Mouse (Mus musculus) stomach, embryonic 15.5 days (tissue): ENCODE data around the gene Ccdc96. TPM values are rescaled to one million over a fixed set of nuclear protein-coding genes. Genes with fewer than 3 reads are reported as not detected.
A peak's percentile ranks its signal among the peaks of the same experiment; 100 is the strongest.

ENCODE experiments used
- ATAC-seq: fragments of 200-750 bp; cut with Nextera tagmentation; 2 replicates; pipeline ENCODE4 v1.8.0; 2017; ENCODE audit warnings: low read depth, moderate number of reproducible peaks, moderate TSS enrichment; ENCODE audit not compliant: insufficient read depth, low FRiP score
- H3K27ac ChIP-seq: fragments of 300-500 bp; sonication (generic); 2 replicates; pipeline ENCODE4 v1.5.1; 2015; ENCODE audit warnings: mild to moderate bottlenecking, inconsistent platforms
- H3K27me3 ChIP-seq: fragments of 300-500 bp; sonication (generic); replicated peaks from 2 replicates; pipeline ENCODE4 v1.6.1; 2015; ENCODE audit warnings: inconsistent platforms
- H3K36me3 ChIP-seq: fragments of 300-500 bp; sonication (generic); 2 replicates; pipeline ENCODE4 v1.6.1; 2015; ENCODE audit warnings: inconsistent platforms
- H3K4me1 ChIP-seq: fragments of 300-500 bp; sonication (generic); 2 replicates; pipeline ENCODE4 v1.6.1; 2015; ENCODE audit warnings: inconsistent platforms
- H3K4me2 ChIP-seq: fragments of 300-500 bp; sonication (generic); 2 replicates; pipeline ENCODE4 v1.6.1; 2015; ENCODE audit warnings: mild to moderate bottlenecking, inconsistent platforms
- H3K4me3 ChIP-seq: fragments of 300-500 bp; sonication (generic); replicated peaks from 2 replicates; pipeline ENCODE4 v1.5.1; 2015; ENCODE audit warnings: inconsistent platforms
- H3K9ac ChIP-seq: fragments of 300-500 bp; sonication (generic); 2 replicates; pipeline ENCODE4 v1.6.1; 2015; ENCODE audit warnings: inconsistent platforms
- H3K9me3 ChIP-seq: fragments of 300-500 bp; sonication (generic); 2 replicates; pipeline ENCODE4 v1.6.1; 2016; ENCODE audit warnings: inconsistent platforms
- WGBS: fragments of 180-500 bp; shearing (Covaris S2); methylation state at CpG from one replicate; pipeline ENCODE4 v1.1.7; 2015; 5-methylcytosine and 5-hydroxymethylcytosine counted together
- polyA plus RNA-seq: library from polyadenylated mRNA; unstranded; fragments of >200 nt; fragmentation: Nextera tagmentation; extraction: Ambion mirVana; gene quantifications from 2 replicates; pipeline ENCODE4 v1.2.1, GENCODE M21; 2015

The Ccdc96 gene
- polyA plus RNA-seq, 1 experiment from 2014 or later = 0.10 TPM

DNA sequence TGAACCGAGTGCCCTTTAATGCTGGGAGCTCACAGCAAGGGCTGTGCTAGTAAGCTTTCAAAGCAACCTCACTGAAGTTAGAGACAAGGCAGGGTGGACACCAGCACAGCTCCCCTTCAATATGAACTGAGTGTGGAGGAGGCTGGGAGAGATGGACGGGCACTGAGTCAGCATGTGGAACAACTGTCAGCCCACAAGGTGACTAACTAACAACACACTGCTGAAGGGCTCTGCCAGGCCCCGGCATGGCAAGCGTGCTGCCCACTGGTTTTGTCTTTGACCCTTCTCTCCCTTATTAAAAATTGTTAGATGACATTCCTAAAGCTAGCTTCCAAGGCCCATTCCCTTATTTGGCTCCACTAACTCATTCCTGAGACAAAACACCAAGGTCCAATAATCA, 26.7 kb upstream of the Ccdc96 start:
- no peaks in the 10 kb centered on the region for H3K36me3 ChIP-seq
- H3K4me1 ChIP-seq = no peaks in the 10 kb centered on the region
- 70% methylated on average over 4 of the region's 4 CpGs for WGBS
- no peak overlapping the region for H3K27ac ChIP-seq
- H3K9ac ChIP-seq = no peak overlapping the region
- no peak overlapping the region for H3K4me3 ChIP-seq
- H3K4me2 ChIP-seq = no peak overlapping the region
- H3K9me3 ChIP-seq = no peaks in the 10 kb centered on the region
- no peak for ATAC-seq
- H3K27me3 ChIP-seq = no peaks in the 10 kb centered on the region

DNA sequence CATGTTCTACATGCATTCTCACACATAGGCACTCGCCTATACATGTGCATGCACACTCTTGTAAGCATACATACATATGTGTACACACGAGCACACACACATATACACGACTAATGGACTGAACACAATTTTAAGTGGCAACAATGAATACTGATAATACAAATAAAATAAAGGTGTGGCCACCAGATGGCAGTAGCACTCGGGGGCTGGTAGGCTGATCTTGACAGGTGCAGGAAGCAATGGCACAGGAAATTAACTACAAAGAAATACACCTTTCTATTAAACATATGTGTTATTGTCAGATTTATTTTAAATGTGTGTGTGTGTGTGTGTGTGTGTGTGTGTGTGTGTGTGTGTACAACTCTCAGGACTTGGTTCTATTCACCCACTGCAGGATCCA, 25.5 kb upstream of the Ccdc96 start:
- Histone ChIP-seq H3K27me3 (no peaks in the 10 kb centered on the region), H3K9ac (no peak overlapping the region), H3K4me1 (peaks cover 3% of the 10 kb centered on the region; the same call in 1 of the 2 replicates), H3K36me3 (no peaks in the 10 kb centered on the region), H3K9me3 (no peaks in the 10 kb centered on the region), H3K4me3 (no peak overlapping the region), H3K4me2 (no peak overlapping the region), H3K27ac (no peak overlapping the region)
- WGBS = 16% methylated on average over 4 of the region's 4 CpGs
- ATAC-seq = no peak

DNA sequence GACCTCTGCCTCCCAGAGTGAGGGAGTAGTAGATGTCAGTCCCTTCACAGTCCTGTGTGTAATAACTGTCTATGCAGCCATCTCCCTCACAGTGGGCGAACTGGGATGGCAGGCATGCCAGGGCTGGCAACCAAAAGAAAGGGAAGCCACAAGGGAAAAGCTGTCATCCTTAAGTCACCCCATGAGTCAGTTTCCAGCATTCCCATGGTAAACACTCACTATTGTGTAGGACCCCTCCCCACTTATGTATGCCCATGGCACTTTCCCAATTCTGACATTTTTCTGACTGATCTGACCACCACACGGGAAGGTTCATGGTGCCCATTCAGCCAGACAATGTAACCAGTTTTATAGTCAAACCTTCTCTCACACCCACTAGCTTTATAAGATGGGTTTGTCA, 23.7 kb upstream of the Ccdc96 start:
- peaks cover 7% of the 10 kb centered on the region; the same call in 1 of the 2 replicates for H3K4me1 ChIP-seq
- H3K4me2 ChIP-seq = no peak overlapping the region
- no peaks in the 10 kb centered on the region for H3K9me3 ChIP-seq
- H3K27me3 ChIP-seq = no peaks in the 10 kb centered on the region
- 80% methylated on average over 2 of the region's 2 CpGs for WGBS
- H3K4me3 ChIP-seq = no peak overlapping the region
- no peaks in the 10 kb centered on the region for H3K36me3 ChIP-seq
- H3K9ac ChIP-seq = no peak overlapping the region
- H3K27ac ChIP-seq = no peak overlapping the region
- no peak for ATAC-seq

- Histone ChIP-seq H3K9ac (no peak overlapping the region), H3K9me3 (no peaks in the 10 kb centered on the region), H3K27me3 (no peaks in the 10 kb centered on the region), H3K4me1 (peaks cover 12% of the 10 kb centered on the region; the same call in 1 of the 2 replicates), H3K27ac (no peak overlapping the region), H3K4me2 (no peak overlapping the region), H3K36me3 (no peaks in the 10 kb centered on the region), H3K4me3 (no peak overlapping the region)
- 60% methylated on average over 2 of the region's 2 CpGs for WGBS
- ATAC-seq = no peak
Observed at GRCm38 (mm10) chr5:36461231-36461630, 23.2 kb upstream of the Ccdc96 start.

GRCm38 (mm10) chr5:36462810-36463209, 21.6 kb upstream of the Ccdc96 start:
- H3K27me3 ChIP-seq = no peaks in the 10 kb centered on the region
- H3K4me1 ChIP-seq = peaks cover 13% of the 10 kb centered on the region; the same call in 1 of the 2 replicates
- H3K27ac ChIP-seq = no peak overlapping the region
- no peak overlapping the region for H3K4me3 ChIP-seq
- no peak for ATAC-seq
- H3K36me3 ChIP-seq = no peaks in the 10 kb centered on the region
- no peaks in the 10 kb centered on the region for H3K9me3 ChIP-seq
- no peak overlapping the region for H3K4me2 ChIP-seq
- no peak overlapping the region for H3K9ac ChIP-seq
- WGBS = 19% methylated on average over 7 of the region's 7 CpGs

- 62% methylated on average over 5 of the region's 5 CpGs for WGBS
- no peak overlapping the region for H3K4me2 ChIP-seq
- H3K27me3 ChIP-seq = no peaks in the 10 kb centered on the region
- H3K4me3 ChIP-seq = no peak overlapping the region
- peaks cover 13% of the 10 kb centered on the region; the same call in 1 of the 2 replicates for H3K4me1 ChIP-seq
- no peak overlapping the region for H3K27ac ChIP-seq
- no peak for ATAC-seq
- no peaks in the 10 kb centered on the region for H3K36me3 ChIP-seq
- H3K9ac ChIP-seq = no peak overlapping the region
- H3K9me3 ChIP-seq = no peaks in the 10 kb centered on the region
Observed at GRCm38 (mm10) chr5:36463391-36463790, 21.0 kb upstream of the Ccdc96 start.

GRCm38 (mm10) chr5:36464709-36465661, 19.4 kb upstream of the Ccdc96 start, which contains the start of gene Grpel1:
Gene Grpel1, plus strand, starts transcription at chr5:36464998.
- ATAC-seq = peak; percentile 94
- Histone ChIP-seq H3K27me3 (no peaks in the 10 kb centered on the region), H3K9me3 (no peaks in the 10 kb centered on the region), H3K9ac (peak within 1 kb of the TSS; percentile 65), H3K4me1 (peaks cover 13% of the 10 kb centered on the region; the same call in 1 of the 2 replicates), H3K36me3 (peaks cover 9% of the 10 kb centered on the region), H3K4me2 (peak within 1 kb of the TSS; percentile 94), H3K4me3 (peak within 1 kb of the TSS; percentile 75), H3K27ac (peak within 1 kb of the TSS; percentile 67)
- under 1% methylated on average over 68 of the region's 68 CpGs for WGBS

DNA sequence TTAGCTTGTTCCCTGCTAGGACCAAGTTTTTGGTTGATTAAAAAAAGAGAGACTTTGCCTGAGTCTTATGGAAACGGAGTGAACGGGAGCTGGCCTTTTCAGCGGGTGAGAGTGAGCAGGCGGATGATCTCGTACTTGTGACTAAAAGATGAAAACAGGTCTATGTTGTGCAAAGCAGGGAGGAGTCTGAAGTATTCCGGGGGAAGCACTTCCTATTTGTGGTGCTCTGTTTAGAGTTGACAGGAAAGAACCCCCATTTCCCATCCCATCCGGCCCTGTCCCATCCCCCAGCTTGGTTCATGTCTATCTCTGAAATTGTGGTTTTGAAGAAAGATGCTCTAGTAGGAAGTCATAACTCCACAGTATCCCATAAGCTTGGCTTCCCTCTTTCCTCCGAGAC, 18.5 kb upstream of the Ccdc96 start:
- no peak for ATAC-seq

GRCm38 (mm10) chr5:36471206-36471605, 13.2 kb upstream of the Ccdc96 start:
- Histone ChIP-seq H3K36me3 (peaks cover 47% of the 10 kb centered on the region), H3K27ac (no peak overlapping the region), H3K4me3 (no peak overlapping the region), H3K9me3 (no peaks in the 10 kb centered on the region), H3K9ac (no peak overlapping the region), H3K4me2 (no peak overlapping the region), H3K27me3 (no peaks in the 10 kb centered on the region), H3K4me1 (0 out of 2 replicates have a peak, but pooled peaks cover 2% of the 10 kb centered on the region)
- WGBS = 90% methylated on average over 8 of the region's 8 CpGs
- ATAC-seq = no peak

More for the DNA sequence above, 18.5 kb upstream of the Ccdc96 start:
- H3K27me3 ChIP-seq = no peaks in the 10 kb centered on the region
- 25% methylated on average over 8 of the region's 8 CpGs for WGBS
- H3K4me2 ChIP-seq = peak overlapping the region; percentile 94
- peaks cover 13% of the 10 kb centered on the region; the same call in 1 of the 2 replicates for H3K4me1 ChIP-seq
- H3K9me3 ChIP-seq = no peaks in the 10 kb centered on the region
- H3K36me3 ChIP-seq = peaks cover 17% of the 10 kb centered on the region
- 0 out of 2 replicates have a peak overlapping the region, but pooled peaks have one; percentile 67 for H3K27ac ChIP-seq
- H3K4me3 ChIP-seq = peak overlapping the region; percentile 75
- peak overlapping the region; percentile 65 for H3K9ac ChIP-seq

DNA sequence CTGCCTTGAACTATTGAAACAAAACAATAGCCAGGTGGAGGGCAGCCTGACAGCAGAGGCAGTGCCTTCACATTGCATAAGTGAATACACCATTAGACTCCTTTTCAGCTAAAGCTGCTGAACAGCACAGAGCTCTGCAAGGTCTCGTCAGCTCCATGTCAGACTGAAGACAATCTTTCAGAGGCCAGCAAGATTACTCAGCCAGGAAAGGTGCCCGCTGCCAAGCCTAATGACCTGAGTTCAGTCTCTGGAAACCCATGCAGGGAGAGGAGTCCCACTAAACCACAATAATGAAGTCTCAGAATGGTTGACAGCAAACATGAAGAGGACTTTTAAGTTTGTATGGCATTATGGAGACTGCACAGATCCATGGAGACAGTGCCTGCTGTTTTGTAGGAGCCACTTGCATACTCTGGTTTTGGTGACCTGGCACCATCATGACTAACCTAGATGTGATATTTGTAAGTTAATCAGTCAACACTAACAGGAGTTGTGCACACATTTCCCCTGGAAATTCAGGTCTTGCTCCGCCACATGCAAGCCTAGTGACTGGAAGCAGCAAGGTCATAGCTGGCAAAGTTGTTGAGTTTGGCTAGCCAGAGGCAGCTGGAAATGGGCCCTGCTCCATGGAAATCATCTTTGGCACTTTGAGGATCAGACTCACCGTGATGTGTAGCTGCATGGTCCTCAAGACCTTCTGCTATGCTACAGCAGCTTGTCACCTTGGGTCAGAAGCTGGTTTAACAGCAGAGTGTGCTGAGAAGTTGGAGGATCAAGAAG, 11.3 kb upstream of the Ccdc96 start:
- ATAC-seq = no peak
- Histone ChIP-seq H3K4me2 (no peak overlapping the region), H3K27ac (no peak overlapping the region), H3K9ac (no peak overlapping the region), H3K36me3 (peaks cover 47% of the 10 kb centered on the region), H3K9me3 (no peaks in the 10 kb centered on the region), H3K27me3 (no peaks in the 10 kb centered on the region), H3K4me1 (no peaks in the 10 kb centered on the region), H3K4me3 (no peak overlapping the region)
- 82% methylated on average over 4 of the region's 4 CpGs for WGBS

DNA sequence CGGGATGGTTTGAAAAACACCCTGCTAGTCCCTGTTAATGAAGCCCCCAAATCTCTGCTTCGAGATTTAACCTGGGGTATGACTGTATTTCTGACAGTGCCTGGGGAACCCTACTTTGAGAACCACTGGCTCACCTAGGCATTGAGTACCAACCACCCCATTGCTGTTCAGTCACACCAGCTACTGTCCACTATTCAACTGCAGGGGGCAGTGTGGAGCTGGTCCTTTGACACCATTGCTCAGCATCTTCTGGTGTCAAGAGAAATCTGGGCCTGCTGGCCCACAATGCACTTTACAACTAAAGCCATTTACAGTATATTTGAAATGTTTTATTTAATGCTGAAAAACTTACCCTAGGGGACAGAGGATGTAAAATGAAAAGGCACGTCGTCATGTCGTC, 10.1 kb upstream of the Ccdc96 start:
- H3K4me3 ChIP-seq = no peak overlapping the region
- no peak overlapping the region for H3K27ac ChIP-seq
- no peak overlapping the region for H3K4me2 ChIP-seq
- ATAC-seq = no peak
- WGBS = 85% methylated on average over 5 of the region's 5 CpGs
- no peak overlapping the region for H3K9ac ChIP-seq
- no peaks in the 10 kb centered on the region for H3K4me1 ChIP-seq
- H3K9me3 ChIP-seq = no peaks in the 10 kb centered on the region
- no peaks in the 10 kb centered on the region for H3K27me3 ChIP-seq
- peaks cover 45% of the 10 kb centered on the region for H3K36me3 ChIP-seq

DNA sequence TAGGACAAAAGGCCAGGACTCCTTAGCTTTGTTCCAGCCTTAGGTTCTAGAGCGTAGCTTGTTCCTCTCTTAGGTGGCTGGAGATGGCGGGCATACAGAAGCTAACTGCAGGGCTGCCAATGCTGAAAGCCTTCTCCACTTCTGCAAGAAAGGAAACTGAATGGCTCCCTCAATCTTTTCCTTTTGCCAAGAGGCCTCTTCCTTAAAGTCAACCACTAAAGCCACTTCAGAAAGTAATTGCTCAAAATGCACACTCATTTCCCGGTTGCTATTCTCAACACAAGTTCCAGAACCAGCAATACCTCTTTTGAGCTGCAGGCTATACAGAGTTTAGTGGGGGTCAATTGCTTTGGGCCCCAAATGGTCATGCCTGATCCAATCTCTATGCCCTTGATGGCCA, 6.9 kb upstream of the Ccdc96 start:
- no peak for ATAC-seq
- H3K27ac ChIP-seq = no peak overlapping the region

More for the DNA sequence above, 6.9 kb upstream of the Ccdc96 start:
- Histone ChIP-seq H3K36me3 (peaks cover 19% of the 10 kb centered on the region), H3K27me3 (no peaks in the 10 kb centered on the region), H3K9me3 (no peaks in the 10 kb centered on the region), H3K4me3 (no peak overlapping the region), H3K4me2 (no peak overlapping the region), H3K4me1 (peaks cover 9% of the 10 kb centered on the region), H3K9ac (no peak overlapping the region)
- 80% methylated on average over 3 of the region's 3 CpGs for WGBS
